Mouse (Mus musculus): Measurements from ENCODE around the gene 1700022I11Rik. TPM values are rescaled to one million over a fixed set of nuclear protein-coding genes. Genes with fewer than 3 reads are reported as not detected.
A peak's percentile ranks its signal among the peaks of the same experiment; 100 is the strongest.

Gene 1700022I11Rik
- polyA plus RNA-seq, 1 experiment from 2014 or later, result 0.24 TPM

DNA sequence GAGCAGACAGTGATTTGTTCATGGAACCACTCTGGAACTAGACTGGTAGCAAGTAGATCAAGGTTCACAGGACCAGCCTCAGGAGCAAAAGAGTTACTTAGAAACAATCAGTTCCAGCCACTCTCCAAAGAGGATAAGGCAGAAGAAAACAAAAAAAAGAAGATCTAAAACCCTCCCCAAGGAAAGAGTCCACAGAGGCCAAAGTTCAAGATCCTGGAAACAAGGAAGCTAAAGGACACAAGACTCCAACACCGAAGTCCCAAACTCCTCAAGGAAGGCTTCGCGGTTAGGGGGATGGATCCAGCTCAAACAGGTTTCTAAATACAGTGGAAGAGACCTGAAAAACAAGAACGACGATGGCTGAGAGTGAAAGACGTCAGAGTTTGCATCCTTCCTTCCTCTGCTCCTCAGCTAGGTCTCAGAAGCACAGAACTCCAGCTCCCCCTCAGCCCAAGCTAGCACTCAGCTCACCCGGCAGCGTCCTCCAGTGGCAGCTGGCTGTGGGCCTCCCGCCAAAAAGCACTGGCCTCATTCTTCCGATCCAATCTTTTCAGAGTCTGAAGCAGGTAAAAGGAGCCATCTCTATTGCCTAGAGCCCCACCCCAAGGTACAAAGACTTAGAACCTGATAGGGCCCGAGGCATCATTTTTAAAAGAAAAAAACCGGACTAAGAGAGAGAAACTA is 33.5 kb downstream of the 1700022I11Rik start:
- Histone ChIP-seq H3K4me2 (replicated peaks) (no peak overlapping the region), H3K4me1 (peaks cover 19% of the 10 kb centered on the region), H3K4me3 (replicated peaks) (no peak overlapping the region), H3K36me3 (no peaks in the 10 kb centered on the region), H3K9me3 (replicated peaks) (no peaks in the 10 kb centered on the region), H3K27ac (replicated peaks) (0 out of 2 replicates have a peak overlapping the region, but pooled peaks have one; percentile 11), H3K27me3 (no peaks in the 10 kb centered on the region), H3K9ac (no peak overlapping the region)
- 73% methylated on average over 12 of the region's 12 CpGs for WGBS
- no peak for ATAC-seq (ENCODE audit: insufficient number of reproducible peaks, low FRiP score, low TSS enrichment, low read depth)

DNA sequence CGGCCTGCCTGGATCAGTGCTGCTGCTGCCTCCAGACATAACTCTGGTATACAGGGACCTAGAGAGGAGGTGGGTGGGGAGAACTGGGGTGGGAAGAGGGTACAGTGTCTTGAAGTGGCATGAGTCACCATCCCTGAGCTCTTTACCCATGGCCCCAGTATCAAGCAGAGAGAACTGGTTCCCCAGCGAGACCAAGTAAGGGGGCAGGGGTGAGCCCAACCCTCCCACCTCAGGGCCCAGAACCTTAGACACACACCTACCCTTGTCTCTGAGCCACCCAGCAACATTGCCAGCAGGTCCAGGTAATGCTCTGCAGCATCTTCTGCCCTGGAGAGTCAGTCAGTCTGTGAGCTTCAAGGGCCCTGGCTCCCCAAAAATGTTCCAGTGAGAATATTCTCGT is 35.5 kb downstream of the 1700022I11Rik start:
- 87% methylated on average over 3 of the region's 3 CpGs for WGBS
- H3K9ac ChIP-seq, result no peak overlapping the region
- no peak for ATAC-seq (ENCODE audit: insufficient number of reproducible peaks, low FRiP score, low TSS enrichment, low read depth)

DNA sequence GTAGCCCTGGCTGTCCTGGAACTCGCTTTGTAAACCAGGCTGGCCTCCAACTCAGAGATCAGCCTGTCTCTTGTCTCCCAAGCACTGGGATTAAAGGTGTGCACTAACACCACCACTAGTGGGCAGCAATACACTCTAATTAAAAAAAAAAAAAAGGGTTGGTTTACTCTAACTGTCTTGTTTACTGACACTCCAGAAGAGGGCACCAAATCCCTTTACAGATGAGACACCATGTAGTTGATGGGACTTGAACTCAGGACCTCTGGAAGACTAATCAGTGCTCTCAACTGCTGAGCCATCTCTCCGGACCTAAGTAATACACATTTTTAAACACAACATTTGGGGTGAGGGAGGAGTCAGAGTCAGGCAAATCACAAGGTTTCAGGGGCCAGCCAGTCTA is 36.4 kb downstream of the 1700022I11Rik start:
- WGBS, result 53% methylated on average over 2 of the region's 2 CpGs
- ATAC-seq (ENCODE audit: insufficient number of reproducible peaks, low FRiP score, low TSS enrichment, low read depth), result no peak

More for the DNA sequence above, 35.5 kb downstream of the 1700022I11Rik start:
- no peak overlapping the region for H3K4me3 ChIP-seq (replicated peaks)
- H3K4me2 ChIP-seq (replicated peaks), result no peak overlapping the region
- H3K27ac ChIP-seq (replicated peaks), result no peak overlapping the region
- no peaks in the 10 kb centered on the region for H3K9me3 ChIP-seq (replicated peaks)
- H3K4me1 ChIP-seq, result peaks cover 20% of the 10 kb centered on the region
- H3K36me3 ChIP-seq, result no peaks in the 10 kb centered on the region
- no peaks in the 10 kb centered on the region for H3K27me3 ChIP-seq

DNA sequence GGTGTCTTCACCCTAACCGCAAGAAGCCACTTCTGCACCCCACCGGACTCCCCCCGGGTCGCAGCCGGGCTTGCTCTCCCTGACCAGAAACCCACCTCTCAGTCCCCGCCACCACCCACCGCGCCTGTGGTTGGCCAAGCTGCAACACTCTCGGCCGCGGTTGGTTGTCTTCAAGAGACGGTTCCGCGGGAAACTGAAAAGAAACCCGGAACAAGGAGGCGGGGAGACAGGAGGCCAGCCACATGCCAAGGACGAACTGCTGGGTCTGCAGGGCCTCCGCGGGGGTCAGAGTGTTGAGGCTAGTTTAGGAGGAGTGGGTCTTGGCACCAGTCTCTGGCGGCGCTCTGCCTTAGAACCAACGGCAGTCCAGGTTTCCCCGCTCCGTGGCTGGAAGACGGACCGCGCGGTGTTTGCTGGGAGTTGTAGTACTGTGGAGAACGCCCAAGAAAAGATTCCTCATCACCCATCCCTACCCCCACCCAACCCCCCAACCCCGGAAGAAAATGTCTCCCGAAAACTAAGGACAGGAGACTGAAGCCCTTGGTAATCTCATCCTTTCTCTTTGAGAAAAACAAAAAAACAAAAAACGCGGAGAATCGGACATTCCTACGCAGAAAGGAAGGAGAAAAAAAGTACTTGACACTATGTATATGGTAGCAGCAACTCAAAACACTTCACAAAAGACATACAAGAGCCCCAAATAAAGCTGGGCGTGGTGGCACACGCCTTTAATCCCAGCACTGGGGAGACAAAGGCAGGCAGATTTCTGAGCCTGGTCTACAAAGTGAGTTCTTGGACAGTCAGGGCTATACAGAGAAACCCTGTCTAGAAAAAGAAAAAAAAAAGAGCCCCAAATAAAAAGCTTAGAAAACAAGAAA is 41.0 kb downstream of the 1700022I11Rik start, which contains the start of gene Fancg:
Fancg (minus strand) TSS at position 346 of the 878 bp plus-strand sequence.
- no peaks in the 10 kb centered on the region for H3K36me3 ChIP-seq
- WGBS, result 1% methylated on average over 37 of the region's 37 CpGs
- H3K9me3 ChIP-seq (replicated peaks), result no peaks in the 10 kb centered on the region
- peak within 1 kb of the TSS; percentile 80 for H3K4me2 ChIP-seq (replicated peaks)
- peak within 1 kb of the TSS; percentile 86 for H3K4me3 ChIP-seq (replicated peaks)
- peaks cover 13% of the 10 kb centered on the region for H3K4me1 ChIP-seq
- peak within 1 kb of the TSS; percentile 23 for H3K9ac ChIP-seq
- peak; percentile 90 for ATAC-seq (ENCODE audit: insufficient number of reproducible peaks, low FRiP score, low TSS enrichment, low read depth)
- H3K27me3 ChIP-seq, result no peaks in the 10 kb centered on the region
- peak within 1 kb of the TSS; percentile 39 for H3K27ac ChIP-seq (replicated peaks)

More for the DNA sequence above, 36.4 kb downstream of the 1700022I11Rik start:
- Histone ChIP-seq H3K4me1 (peaks cover 18% of the 10 kb centered on the region), H3K9ac (no peak overlapping the region), H3K4me2 (replicated peaks) (no peak overlapping the region), H3K36me3 (no peaks in the 10 kb centered on the region), H3K27ac (replicated peaks) (no peak overlapping the region), H3K9me3 (replicated peaks) (no peaks in the 10 kb centered on the region), H3K4me3 (replicated peaks) (no peak overlapping the region), H3K27me3 (no peaks in the 10 kb centered on the region)

DNA sequence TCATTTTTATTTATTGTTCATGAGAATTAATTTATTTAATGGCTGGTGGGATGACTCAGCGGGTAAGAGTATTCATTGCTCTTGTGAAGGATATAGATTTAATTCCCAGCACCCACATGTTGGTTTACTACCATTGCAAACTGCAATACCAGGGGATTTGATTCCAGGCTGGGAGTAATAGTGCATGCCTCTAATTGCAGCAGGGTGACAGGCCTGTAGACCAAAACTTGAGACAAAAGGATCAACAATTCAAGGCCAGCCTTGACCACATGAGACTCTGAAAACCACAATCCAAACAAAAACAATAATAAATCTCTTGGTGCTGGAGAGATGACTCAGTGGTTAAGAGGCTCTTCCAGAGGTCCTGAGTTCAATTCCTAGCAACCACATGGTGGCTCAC is 42.7 kb downstream of the 1700022I11Rik start:
- Histone ChIP-seq H3K27me3 (no peaks in the 10 kb centered on the region), H3K9ac (no peak overlapping the region), H3K9me3 (replicated peaks) (no peaks in the 10 kb centered on the region), H3K4me2 (replicated peaks) (no peak overlapping the region), H3K4me3 (replicated peaks) (no peak overlapping the region), H3K36me3 (peaks cover 9% of the 10 kb centered on the region), H3K27ac (replicated peaks) (no peak overlapping the region), H3K4me1 (peaks cover 13% of the 10 kb centered on the region)
- ATAC-seq (ENCODE audit: insufficient number of reproducible peaks, low FRiP score, low TSS enrichment, low read depth), result no peak
- WGBS, result 90% methylated on average over 1 of the region's 1 CpGs

DNA sequence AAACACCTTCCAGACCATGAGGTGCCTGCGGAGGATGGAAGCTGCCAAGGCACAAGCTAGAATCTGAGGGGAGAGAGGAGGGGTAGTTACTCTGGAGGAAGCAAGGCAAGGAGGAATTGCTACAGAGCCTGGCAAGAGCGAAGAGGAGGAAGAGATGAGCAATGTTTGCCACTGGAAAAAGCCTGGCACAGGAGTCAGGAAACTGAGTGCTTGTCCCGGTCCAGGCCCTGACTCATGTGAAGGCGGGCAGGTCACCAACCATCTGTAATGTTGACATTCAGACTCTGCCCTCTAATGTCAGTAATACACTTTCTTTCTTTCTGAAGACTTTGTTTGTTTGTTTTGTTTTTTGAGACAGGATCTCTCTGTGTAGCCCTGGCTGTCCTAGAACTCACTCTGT is 48.8 kb downstream of the 1700022I11Rik start:
- Histone ChIP-seq H3K9ac (no peak overlapping the region), H3K4me1 (no peaks in the 10 kb centered on the region), H3K36me3 (peaks cover 66% of the 10 kb centered on the region), H3K4me2 (replicated peaks) (no peak overlapping the region), H3K4me3 (replicated peaks) (no peak overlapping the region), H3K27ac (replicated peaks) (no peak overlapping the region), H3K27me3 (no peaks in the 10 kb centered on the region), H3K9me3 (replicated peaks) (no peaks in the 10 kb centered on the region)
- no peak for ATAC-seq (ENCODE audit: insufficient number of reproducible peaks, low FRiP score, low TSS enrichment, low read depth)
- WGBS, result 85% methylated on average over 4 of the region's 4 CpGs

DNA sequence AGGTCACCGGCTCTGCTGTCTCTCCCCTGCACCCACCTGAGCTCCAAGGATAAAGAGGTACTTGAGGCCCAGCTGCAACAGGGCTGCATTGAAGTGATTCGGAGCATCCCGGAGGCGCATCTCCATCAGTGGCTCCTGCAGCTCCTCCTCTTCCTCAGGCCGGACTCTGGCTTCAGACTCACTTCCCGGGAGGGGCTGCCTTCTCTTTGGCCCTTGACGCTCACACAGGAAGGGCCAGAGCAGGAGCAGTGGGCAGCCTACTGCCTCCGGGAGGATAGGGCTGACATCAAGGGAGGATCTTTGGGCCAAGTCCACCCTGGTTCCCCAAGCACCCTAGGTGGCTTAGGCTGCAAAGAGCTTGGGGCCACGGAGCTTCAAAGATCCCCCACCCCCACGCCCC is 49.8 kb downstream of the 1700022I11Rik start:
- 90% methylated on average over 10 of the region's 10 CpGs for WGBS

DNA sequence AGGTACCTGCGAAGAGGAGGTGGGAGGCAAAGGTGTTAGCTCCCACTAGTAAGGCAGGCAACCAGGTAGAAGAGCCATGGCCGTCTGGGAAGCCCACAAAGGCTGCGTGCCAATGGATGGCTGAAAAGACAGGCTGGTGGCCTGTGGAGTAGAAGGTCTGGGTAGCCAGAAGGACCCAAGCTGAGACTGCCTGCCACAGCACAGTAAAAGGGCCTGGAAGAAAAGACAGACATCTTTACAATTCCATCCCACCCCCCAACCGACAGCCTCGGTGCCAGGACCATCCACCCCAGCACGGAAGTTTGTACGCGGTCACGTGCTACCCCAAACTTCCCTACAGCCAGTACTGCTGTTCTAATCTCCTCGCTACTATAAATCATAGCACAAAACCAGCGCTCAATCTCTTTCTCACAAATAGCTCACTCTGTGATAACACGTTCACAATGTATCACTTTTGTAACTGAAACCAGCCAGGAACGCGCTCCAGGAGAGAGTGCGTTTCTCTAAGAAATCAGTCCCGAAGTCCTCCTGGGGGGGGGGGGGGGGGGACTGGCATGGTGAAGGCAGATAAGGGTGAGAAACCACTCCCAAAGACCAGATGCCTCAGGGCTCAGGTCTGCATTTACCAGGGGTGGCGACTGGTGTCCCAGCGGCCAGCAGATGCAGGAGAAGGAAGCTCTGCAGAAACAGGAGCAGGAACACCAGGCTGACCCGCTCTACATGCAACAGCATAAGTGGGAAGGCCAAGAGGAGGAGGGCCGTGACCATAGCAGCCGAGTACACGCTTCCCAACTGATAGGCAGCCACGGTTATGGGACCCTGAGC is 50.4 kb downstream of the 1700022I11Rik start:
- Histone ChIP-seq H3K9me3 (replicated peaks) (no peaks in the 10 kb centered on the region), H3K27ac (replicated peaks) (no peak overlapping the region), H3K27me3 (no peaks in the 10 kb centered on the region), H3K4me2 (replicated peaks) (no peak overlapping the region), H3K36me3 (peaks cover 73% of the 10 kb centered on the region), H3K9ac (no peak overlapping the region), H3K4me1 (peaks cover 7% of the 10 kb centered on the region), H3K4me3 (replicated peaks) (no peak overlapping the region)
- ATAC-seq (ENCODE audit: insufficient number of reproducible peaks, low FRiP score, low TSS enrichment, low read depth), result no peak
- WGBS, result 93% methylated on average over 23 of the region's 23 CpGs

More for the DNA sequence above, 49.8 kb downstream of the 1700022I11Rik start:
- H3K4me2 ChIP-seq (replicated peaks), result no peak overlapping the region
- H3K27me3 ChIP-seq, result no peaks in the 10 kb centered on the region
- no peak overlapping the region for H3K4me3 ChIP-seq (replicated peaks)
- H3K9me3 ChIP-seq (replicated peaks), result no peaks in the 10 kb centered on the region
- no peak overlapping the region for H3K9ac ChIP-seq
- no peak for ATAC-seq (ENCODE audit: insufficient number of reproducible peaks, low FRiP score, low TSS enrichment, low read depth)
- H3K36me3 ChIP-seq, result peaks cover 73% of the 10 kb centered on the region
- H3K27ac ChIP-seq (replicated peaks), result no peak overlapping the region
- peaks cover under 1% of the 10 kb centered on the region; the same call in 1 of the 2 replicates for H3K4me1 ChIP-seq

DNA sequence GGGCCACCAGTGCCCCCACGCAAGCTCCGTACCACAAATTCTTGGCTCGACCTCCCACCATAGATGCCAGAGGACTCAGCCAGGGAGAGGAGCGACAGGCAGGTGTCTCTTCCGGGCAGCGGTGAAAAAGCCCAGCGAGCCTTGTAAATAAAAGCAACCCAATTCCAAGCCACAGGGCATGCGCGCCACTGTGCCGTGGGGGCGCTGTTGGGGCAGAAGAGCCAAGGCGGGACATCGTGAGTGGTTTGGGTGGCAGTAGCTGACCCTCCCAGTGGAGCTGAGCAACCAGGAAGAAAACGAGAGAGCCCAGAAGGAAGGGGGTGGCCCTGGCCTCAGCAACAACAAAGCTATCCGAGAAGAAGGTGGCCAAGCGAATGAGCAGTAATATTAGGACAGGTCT is 51.5 kb downstream of the 1700022I11Rik start:
- H3K4me1 ChIP-seq, result peaks cover 11% of the 10 kb centered on the region
- no peak for ATAC-seq (ENCODE audit: insufficient number of reproducible peaks, low FRiP score, low TSS enrichment, low read depth)
- H3K4me2 ChIP-seq (replicated peaks), result no peak overlapping the region
- H3K36me3 ChIP-seq, result peaks cover 73% of the 10 kb centered on the region
- H3K27ac ChIP-seq (replicated peaks), result no peak overlapping the region
- no peak overlapping the region for H3K9ac ChIP-seq
- 86% methylated on average over 16 of the region's 16 CpGs for WGBS
- H3K4me3 ChIP-seq (replicated peaks), result no peak overlapping the region
- no peaks in the 10 kb centered on the region for H3K9me3 ChIP-seq (replicated peaks)
- no peaks in the 10 kb centered on the region for H3K27me3 ChIP-seq

DNA sequence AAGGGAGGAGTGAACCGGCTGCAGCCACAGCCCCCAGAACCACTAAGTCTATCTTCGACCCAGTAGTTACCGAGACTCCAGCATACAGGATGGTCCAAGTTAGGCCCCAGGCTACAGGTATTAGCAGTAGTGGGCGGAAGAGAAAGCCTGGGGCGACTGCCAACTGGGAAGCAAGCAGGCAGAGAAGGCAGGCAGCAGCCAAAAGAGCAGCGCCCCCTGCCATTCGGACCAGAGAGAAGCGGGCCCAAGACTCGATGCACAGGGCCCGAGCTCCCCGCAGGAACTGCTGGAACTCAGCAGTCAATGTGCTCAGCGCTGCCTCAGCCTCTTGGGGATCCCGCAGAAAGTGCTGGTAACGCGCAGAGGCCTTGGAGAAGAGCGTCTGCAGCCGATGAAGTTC is 51.9 kb downstream of the 1700022I11Rik start:
- Histone ChIP-seq H3K9ac (no peak overlapping the region), H3K27ac (replicated peaks) (no peak overlapping the region), H3K27me3 (no peaks in the 10 kb centered on the region), H3K4me2 (replicated peaks) (no peak overlapping the region), H3K4me3 (replicated peaks) (no peak overlapping the region), H3K4me1 (peaks cover 11% of the 10 kb centered on the region), H3K9me3 (replicated peaks) (no peaks in the 10 kb centered on the region), H3K36me3 (peaks cover 68% of the 10 kb centered on the region)
- 76% methylated on average over 17 of the region's 17 CpGs for WGBS
- ATAC-seq (ENCODE audit: insufficient number of reproducible peaks, low FRiP score, low TSS enrichment, low read depth), result no peak

DNA sequence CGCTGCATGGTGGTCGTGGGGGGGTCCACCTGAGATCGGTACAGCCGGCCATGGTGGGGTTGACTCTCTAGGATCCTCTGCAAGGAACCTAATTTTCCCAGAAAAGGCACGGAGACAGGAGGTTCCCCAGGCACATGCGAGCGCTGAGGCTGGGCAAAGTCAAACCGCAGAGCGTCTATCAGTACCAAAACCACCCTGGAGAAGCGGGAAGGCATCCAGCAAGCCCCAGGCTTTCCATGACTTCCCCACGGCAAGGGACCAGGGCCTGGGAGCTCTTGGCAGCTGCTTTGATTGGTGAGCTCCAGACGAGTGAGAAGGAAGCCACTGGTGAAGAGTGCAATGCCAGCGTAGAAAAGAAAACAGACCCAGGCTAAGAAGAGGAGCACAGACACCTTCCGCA is 55.3 kb downstream of the 1700022I11Rik start:
- peak overlapping the region; percentile 65 for H3K4me3 ChIP-seq (replicated peaks)
- WGBS, result 69% methylated on average over 14 of the region's 14 CpGs
- H3K4me1 ChIP-seq, result peaks cover 16% of the 10 kb centered on the region
- H3K36me3 ChIP-seq, result peaks cover 70% of the 10 kb centered on the region
- peak overlapping the region; percentile 28 for H3K9ac ChIP-seq
- no peaks in the 10 kb centered on the region for H3K27me3 ChIP-seq
- peak overlapping the region; percentile 72 for H3K4me2 ChIP-seq (replicated peaks)
- ATAC-seq (ENCODE audit: insufficient number of reproducible peaks, low FRiP score, low TSS enrichment, low read depth), result no peak
- peak overlapping the region; percentile 92 for H3K27ac ChIP-seq (replicated peaks)
- H3K9me3 ChIP-seq (replicated peaks), result no peaks in the 10 kb centered on the region

Measured in embryonic facial prominence, embryonic 15.5 days (tissue).